Mouse (Mus musculus) embryonic facial prominence, embryonic 13.5 days (tissue): ENCODE measurements at regions not wholly inside any gene's neighbourhood (a gene's known extent, or its start where the extent isn't known, plus 50 kb on each side); places are given as distances from the start of the nearest gene placed in this dataset.

Experiments
- ATAC-seq: fragments of 200-750 bp; cut with Nextera tagmentation; 2 replicates; pipeline ENCODE4 v1.8.0; 2017; ENCODE audit warnings: low read depth; ENCODE audit not compliant: insufficient number of reproducible peaks, insufficient read depth, low FRiP score, low TSS enrichment
- H3K27ac ChIP-seq: fragments of 300-500 bp; sonication (generic); 2 replicates; pipeline ENCODE4 v1.5.1; 2015; ENCODE audit warnings: moderate library complexity, mild to moderate bottlenecking, inconsistent platforms
- H3K27me3 ChIP-seq: fragments of 300-500 bp; sonication (generic); 2 replicates; pipeline ENCODE4 v1.6.1; 2015; ENCODE audit warnings: mild to moderate bottlenecking, inconsistent platforms
- H3K36me3 ChIP-seq: fragments of 300-500 bp; sonication (generic); 2 replicates; pipeline ENCODE4 v1.6.1; 2015; ENCODE audit warnings: mild to moderate bottlenecking, inconsistent platforms
- H3K4me1 ChIP-seq: fragments of 300-500 bp; sonication (generic); 2 replicates; pipeline ENCODE4 v1.6.1; 2015; ENCODE audit warnings: inconsistent platforms
- H3K4me2 ChIP-seq: fragments of 300-500 bp; sonication (generic); 2 replicates; pipeline ENCODE4 v1.6.1; 2015; ENCODE audit warnings: moderate library complexity, mild to moderate bottlenecking, inconsistent platforms
- H3K4me3 ChIP-seq: fragments of 300-500 bp; sonication (generic); 2 replicates; pipeline ENCODE4 v1.5.1; 2015; ENCODE audit warnings: mild to moderate bottlenecking, inconsistent platforms
- H3K9ac ChIP-seq: fragments of 300-500 bp; sonication (generic); 2 replicates; pipeline ENCODE4 v1.6.1; 2015; ENCODE audit warnings: mild to moderate bottlenecking, inconsistent platforms
- H3K9me3 ChIP-seq: fragments of 300-500 bp; sonication (generic); 2 replicates; pipeline ENCODE4 v1.6.1; 2016; ENCODE audit warnings: inconsistent platforms
- WGBS: fragments of 180-500 bp; shearing (Covaris S2); methylation state at CpG from one replicate; pipeline ENCODE4 v1.1.7; 2015; ENCODE audit warnings: mixed read lengths; 5-methylcytosine and 5-hydroxymethylcytosine counted together

- H3K4me3 ChIP-seq = no peak overlapping the region
- no peak overlapping the region for H3K4me2 ChIP-seq
- no peaks in the 10 kb centered on the region for H3K9me3 ChIP-seq
- H3K27me3 ChIP-seq = no peaks in the 10 kb centered on the region
- no peak for ATAC-seq
- WGBS = 65% methylated on average over 3 of the region's 3 CpGs
- H3K27ac ChIP-seq = no peak overlapping the region
- H3K9ac ChIP-seq = no peak overlapping the region
- no peaks in the 10 kb centered on the region for H3K4me1 ChIP-seq
- H3K36me3 ChIP-seq = no peaks in the 10 kb centered on the region
Measured at GRCm38 (mm10) chr16:58068654-58069271, 314.2 kb upstream of the Col8a1 start.

GRCm38 (mm10) chr16:58072441-58072840 is 317.9 kb upstream of the Col8a1 start:
- ATAC-seq = no peak
- no peak overlapping the region for H3K27ac ChIP-seq
- no peaks in the 10 kb centered on the region for H3K27me3 ChIP-seq
- H3K4me1 ChIP-seq = no peaks in the 10 kb centered on the region
- H3K9me3 ChIP-seq = no peaks in the 10 kb centered on the region
- no peak overlapping the region for H3K4me2 ChIP-seq
- H3K9ac ChIP-seq = no peak overlapping the region
- WGBS = 86% methylated on average over 3 of the region's 3 CpGs
- H3K4me3 ChIP-seq = no peak overlapping the region
- H3K36me3 ChIP-seq = no peaks in the 10 kb centered on the region

- no peaks in the 10 kb centered on the region for H3K36me3 ChIP-seq
- H3K9me3 ChIP-seq = no peaks in the 10 kb centered on the region
- H3K4me2 ChIP-seq = no peak overlapping the region
- no peak overlapping the region; the same call in 1 of the 2 replicates for H3K27ac ChIP-seq
- no peaks in the 10 kb centered on the region for H3K4me1 ChIP-seq
- 37% methylated on average over 4 of the region's 4 CpGs for WGBS
- ATAC-seq = no peak
- H3K9ac ChIP-seq = no peak overlapping the region
- H3K4me3 ChIP-seq = no peak overlapping the region
- no peaks in the 10 kb centered on the region for H3K27me3 ChIP-seq
Measured at GRCm38 (mm10) chr16:58100351-58100750, 307.9 kb upstream of the Dcbld2 start.

GRCm38 (mm10) chr16:58110452-58110851 is 297.8 kb upstream of the Dcbld2 start:
- 93% methylated on average over 1 of the region's 1 CpGs for WGBS

GRCm38 (mm10) chr16:58126086-58126485 is 282.2 kb upstream of the Dcbld2 start:
- no peaks in the 10 kb centered on the region for H3K36me3 ChIP-seq
- H3K4me2 ChIP-seq = no peak overlapping the region
- no peaks in the 10 kb centered on the region for H3K27me3 ChIP-seq
- no peak overlapping the region for H3K4me3 ChIP-seq
- no peak overlapping the region for H3K9ac ChIP-seq
- no peaks in the 10 kb centered on the region for H3K4me1 ChIP-seq
- no peaks in the 10 kb centered on the region for H3K9me3 ChIP-seq
- WGBS = 71% methylated on average over 1 of the region's 1 CpGs
- no peak overlapping the region for H3K27ac ChIP-seq
- ATAC-seq = no peak

More at GRCm38 (mm10) chr16:58110452-58110851, 297.8 kb upstream of the Dcbld2 start:
- Histone ChIP-seq H3K27ac (no peak overlapping the region), H3K4me2 (no peak overlapping the region), H3K4me3 (no peak overlapping the region), H3K36me3 (no peaks in the 10 kb centered on the region), H3K4me1 (no peaks in the 10 kb centered on the region), H3K9ac (no peak overlapping the region), H3K27me3 (no peaks in the 10 kb centered on the region), H3K9me3 (no peaks in the 10 kb centered on the region)
- ATAC-seq = no peak

GRCm38 (mm10) chr16:58136144-58136905 is 271.9 kb upstream of the Dcbld2 start:
- no peak overlapping the region for H3K4me3 ChIP-seq
- H3K4me2 ChIP-seq = no peak overlapping the region; the same call in 1 of the 2 replicates
- no peaks in the 10 kb centered on the region for H3K9me3 ChIP-seq
- no peak for ATAC-seq
- no peak overlapping the region for H3K27ac ChIP-seq
- H3K4me1 ChIP-seq = peaks cover 14% of the 10 kb centered on the region
- H3K27me3 ChIP-seq = no peaks in the 10 kb centered on the region
- H3K9ac ChIP-seq = no peak overlapping the region
- WGBS = 50% methylated on average over 12 of the region's 12 CpGs
- H3K36me3 ChIP-seq = no peaks in the 10 kb centered on the region

GRCm38 (mm10) chr16:58136979-58137378 is 271.3 kb upstream of the Dcbld2 start:
- ATAC-seq = no peak
- no peak overlapping the region for H3K4me2 ChIP-seq

GRCm38 (mm10) chr16:58137728-58138279 is 270.4 kb upstream of the Dcbld2 start:
- Histone ChIP-seq H3K4me2 (no peak overlapping the region), H3K27ac (no peak overlapping the region), H3K9me3 (no peaks in the 10 kb centered on the region), H3K4me1 (peaks cover 14% of the 10 kb centered on the region), H3K27me3 (no peaks in the 10 kb centered on the region), H3K4me3 (no peak overlapping the region), H3K9ac (no peak overlapping the region), H3K36me3 (no peaks in the 10 kb centered on the region)
- 41% methylated on average over 4 of the region's 4 CpGs for WGBS
- ATAC-seq = no peak

More at GRCm38 (mm10) chr16:58136979-58137378, 271.3 kb upstream of the Dcbld2 start:
- H3K4me1 ChIP-seq = peaks cover 14% of the 10 kb centered on the region
- no peak overlapping the region for H3K27ac ChIP-seq
- WGBS = 80% methylated on average over 7 of the region's 7 CpGs
- H3K27me3 ChIP-seq = no peaks in the 10 kb centered on the region
- no peaks in the 10 kb centered on the region for H3K36me3 ChIP-seq
- H3K9ac ChIP-seq = no peak overlapping the region
- H3K4me3 ChIP-seq = no peak overlapping the region
- no peaks in the 10 kb centered on the region for H3K9me3 ChIP-seq

GRCm38 (mm10) chr16:58146479-58146878 is 261.8 kb upstream of the Dcbld2 start:
- WGBS = 47% methylated on average over 6 of the region's 6 CpGs
- Histone ChIP-seq H3K9me3 (no peaks in the 10 kb centered on the region), H3K27ac (no peak overlapping the region), H3K36me3 (no peaks in the 10 kb centered on the region), H3K4me1 (no peaks in the 10 kb centered on the region), H3K4me2 (no peak overlapping the region), H3K27me3 (no peaks in the 10 kb centered on the region), H3K4me3 (no peak overlapping the region), H3K9ac (no peak overlapping the region)
- no peak for ATAC-seq

- Histone ChIP-seq H3K27ac (no peak overlapping the region), H3K27me3 (no peaks in the 10 kb centered on the region), H3K9ac (no peak overlapping the region), H3K36me3 (no peaks in the 10 kb centered on the region), H3K9me3 (no peaks in the 10 kb centered on the region), H3K4me2 (no peak overlapping the region), H3K4me3 (no peak overlapping the region), H3K4me1 (no peaks in the 10 kb centered on the region)
- 36% methylated on average over 4 of the region's 4 CpGs for WGBS
- ATAC-seq = no peak
Measured at GRCm38 (mm10) chr16:58155538-58155937, 252.7 kb upstream of the Dcbld2 start.

GRCm38 (mm10) chr16:58178744-58179401 is 229.4 kb upstream of the Dcbld2 start:
- H3K27ac ChIP-seq = no peak overlapping the region
- 51% methylated on average over 5 of the region's 5 CpGs for WGBS
- no peaks in the 10 kb centered on the region for H3K9me3 ChIP-seq
- no peak overlapping the region for H3K4me2 ChIP-seq
- no peak overlapping the region for H3K9ac ChIP-seq
- no peak for ATAC-seq
- H3K27me3 ChIP-seq = no peaks in the 10 kb centered on the region
- H3K4me3 ChIP-seq = no peak overlapping the region
- H3K36me3 ChIP-seq = no peaks in the 10 kb centered on the region
- H3K4me1 ChIP-seq = no peaks in the 10 kb centered on the region
